In genomic region chr5:74531630-74532280, GRCm38 (mm10) we compare ENCODE assay signal across 8 mouse cellular contexts. TPM values are rescaled to one million over a fixed set of nuclear protein-coding genes. Genes with fewer than 3 reads are reported as not detected.
DNase-seq lines count a peak whose midpoint lies in the region; ATAC-seq lines count a peak whose summit lies in the region.

TSS of gene Scfd2 (minus strand) at chr5:74531759.

- WGBS in heart, embryonic 14.5 days = 6% methylated on average over 35 of the region's 35 CpGs
- WGBS in liver, embryonic 13.5 days (ENCODE audit: insufficient replicate concordance) = 5% methylated on average over 35 of the region's 35 CpGs
- 5% methylated on average over 35 of the region's 35 CpGs for WGBS in stomach, embryonic 16.5 days

- peak; percentile 75 for ATAC-seq in heart, embryonic 14.5 days (ENCODE audit: insufficient number of reproducible peaks, insufficient read depth, low FRiP score, low read depth)
- peak; percentile 81 for ATAC-seq in liver, embryonic 13.5 days (ENCODE audit: low read depth)
- ATAC-seq in stomach, embryonic 16.5 days (ENCODE audit: insufficient read depth, low FRiP score) = peak; percentile 91

- peak; percentile 98 for DNase-seq in CD4-positive, CD25-positive, alpha-beta regulatory T cell, adult 2 months (ENCODE audit: low read depth, low spot score)
- DNase-seq in fibroblast of lung, adult 2 months (ENCODE audit: low read depth) = peak; percentile 79
- DNase-seq in kidney, postnatal 14 days = peak; percentile 98
- DNase-seq in liver, embryonic 13.5 days = peak; percentile 93
- peak; percentile 99 for DNase-seq in neural tube, embryonic 10.5 days (ENCODE audit: extremely low spot score, low spot score)

- H3K9ac ChIP-seq in heart, embryonic 14.5 days (ENCODE audit: low read length) = peak within 1 kb of the TSS; percentile 69
- H3K9ac ChIP-seq in liver, embryonic 13.5 days = peak within 1 kb of the TSS; percentile 79
- H3K9ac ChIP-seq in stomach, embryonic 16.5 days (ENCODE audit: low read length) = peak within 1 kb of the TSS; percentile 77

- no peaks in the 10 kb centered on the region for H3K27me3 ChIP-seq in heart, embryonic 14.5 days (ENCODE audit: control insufficient read depth, insufficient read depth, low read length)
- no peaks in the 10 kb centered on the region for H3K27me3 ChIP-seq in liver, embryonic 13.5 days
- no peaks in the 10 kb centered on the region for H3K27me3 ChIP-seq in stomach, embryonic 16.5 days (ENCODE audit: control insufficient read depth, insufficient read depth, low read length)

- no peaks in the 10 kb centered on the region for H3K9me3 ChIP-seq in heart, embryonic 14.5 days (ENCODE audit: control insufficient read depth, low read length)
- no peaks in the 10 kb centered on the region for H3K9me3 ChIP-seq in liver, embryonic 13.5 days (replicated peaks)
- no peaks in the 10 kb centered on the region for H3K9me3 ChIP-seq in stomach, embryonic 16.5 days (replicated peaks; ENCODE audit: control insufficient read depth, low read length)

- peak within 1 kb of the TSS; percentile 86 for H3K4me2 ChIP-seq in heart, embryonic 14.5 days (ENCODE audit: low read length)
- H3K4me2 ChIP-seq in liver, embryonic 13.5 days = peak within 1 kb of the TSS; percentile 98
- peak within 1 kb of the TSS; percentile 79 for H3K4me2 ChIP-seq in stomach, embryonic 16.5 days (ENCODE audit: low read depth, low read length)

- H3K4me3 ChIP-seq in brown adipose tissue, adult 24 weeks (ENCODE audit: insufficient read depth, low read depth, low read length) = peak within 1 kb of the TSS; percentile 85
- H3K4me3 ChIP-seq in heart, embryonic 14.5 days (ENCODE audit: control insufficient read depth in 1 of 2, insufficient read depth in 1 of 2, low read depth in 1 of 2, low read length in 2 of 2) = peak within 1 kb of the TSS; percentile 73 to 90
- peak within 1 kb of the TSS; percentile 93 for H3K4me3 ChIP-seq in liver, embryonic 13.5 days (replicated peaks)
- H3K4me3 ChIP-seq in stomach, embryonic 16.5 days (replicated peaks; ENCODE audit: low read length) = peak within 1 kb of the TSS; percentile 94

- H3K27ac ChIP-seq in brown adipose tissue, adult 24 weeks (replicated peaks; ENCODE audit: low read depth, low read length) = 0 out of 2 replicates have a peak within 1 kb of the TSS, but pooled peaks have one; percentile 9
- peak within 1 kb of the TSS; percentile 62 to 70; a peak in 3 of 4 replicates for H3K27ac ChIP-seq in heart, embryonic 14.5 days (replicated peaks in 1 of 2; ENCODE audit: control insufficient read depth in 1 of 2, insufficient read depth in 1 of 2, low read depth in 2 of 2, low read length in 2 of 2)
- peak within 1 kb of the TSS; percentile 80 for H3K27ac ChIP-seq in liver, embryonic 13.5 days
- peak within 1 kb of the TSS; percentile 54; the same call in 1 of the 2 replicates for H3K27ac ChIP-seq in stomach, embryonic 16.5 days (ENCODE audit: low read length)

- H3K4me1 ChIP-seq in brown adipose tissue, adult 24 weeks (ENCODE audit: control insufficient read depth, insufficient read depth, insufficient read length, low read length) = peaks cover 7% of the 10 kb centered on the region
- peaks cover 9 to 23% of the 10 kb centered on the region in 2 experiments for H3K4me1 ChIP-seq in heart, embryonic 14.5 days (ENCODE audit: control insufficient read depth in 2 of 2, insufficient read depth in 2 of 2, low read length in 2 of 2)
- peaks cover 60% of the 10 kb centered on the region for H3K4me1 ChIP-seq in liver, embryonic 13.5 days (replicated peaks)
- peaks cover 17% of the 10 kb centered on the region for H3K4me1 ChIP-seq in stomach, embryonic 16.5 days (ENCODE audit: control insufficient read depth, insufficient read depth, low read length)

- H3K36me3 ChIP-seq in heart, embryonic 14.5 days (ENCODE audit: control insufficient read depth, insufficient read depth, low read length) = no peaks in the 10 kb centered on the region
- H3K36me3 ChIP-seq in liver, embryonic 13.5 days = no peaks in the 10 kb centered on the region
- no peaks in the 10 kb centered on the region for H3K36me3 ChIP-seq in stomach, embryonic 16.5 days (ENCODE audit: control insufficient read depth, insufficient read depth, low read length)

RNA-seq across cellular contexts. Expression of gene Scfd2, which starts in this region (rescaled TPM):
- 7.4 and 17.4 TPM in 2 replicates for polyA plus RNA-seq in brown adipose tissue, adult 24 weeks (2012; ENCODE audit: insufficient read depth, insufficient read length, missing spikeins)
- polyA plus RNA-seq in heart, embryonic 14.5 days (2014; fragmentation: Nextera tagmentation; extraction: Ambion mirVana) = 11.7 and 14.4 TPM in 2 replicates
- 13.9 and 14.8 TPM in 2 replicates for polyA plus RNA-seq in liver, embryonic 13.5 days (2015; fragmentation: Nextera tagmentation; extraction: Ambion mirVana)
- polyA plus RNA-seq in stomach, embryonic 16.5 days (2015; fragmentation: Nextera tagmentation; extraction: Ambion mirVana) = 20.6 and 25.8 TPM in 2 replicates

Comparison
In these comparisons a context has a peak if more than half of its experiments do, and no peak if none do; other contexts are left out.
1. Peak in every context shown above with its lines: DNase-seq, ATAC-seq, H3K4me3 ChIP-seq and H3K27ac ChIP-seq.
2. H3K27ac ChIP-seq: peak in every context shown above with its lines; median percentile 80 in liver, embryonic 13.5 days; 66 in heart, embryonic 14.5 days; 54 in stomach, embryonic 16.5 days; 9 in brown adipose tissue, adult 24 weeks.